Mouse (Mus musculus): ENCODE data around the gene Trim43a. TPM values are rescaled to one million over a fixed set of nuclear protein-coding genes. Genes with fewer than 3 reads are reported as not detected.

Trim43a gene
- not detected in 2 replicates for polyA plus RNA-seq (2015; fragmentation: Nextera tagmentation; extraction: Ambion mirVana)

DNA sequence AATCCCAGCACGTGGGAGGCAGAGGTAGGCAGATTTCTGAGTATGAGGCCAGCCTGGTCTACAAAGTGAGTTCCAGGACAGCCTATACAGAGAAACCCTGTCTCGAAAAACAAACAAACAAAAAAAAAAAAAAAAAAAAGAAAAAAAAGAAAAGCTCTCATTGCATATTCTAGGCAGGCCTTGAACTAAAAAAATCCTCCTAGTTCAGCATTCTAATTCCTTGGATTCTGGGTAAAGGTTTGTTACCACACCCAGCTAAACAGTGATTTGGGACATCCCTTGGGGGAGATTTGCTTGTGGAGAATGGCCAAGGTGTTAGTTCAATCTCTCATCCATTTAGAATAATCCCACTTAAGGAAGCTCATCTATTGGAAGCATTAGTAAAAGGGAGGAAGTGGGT is at the start of gene Trim43a:
TSS of gene Trim43a (plus strand) at position 301 of the 400 bp plus-strand sequence.

GRCm38 (mm10) chr9:88547851-88548613 is 32.7 kb upstream of the Trim43a start, which contains the start of gene Zfp949:
Zfp949 (plus strand) TSS chr9:88548020.

Other genes starting within 250 kb of the Trim43a start
- gene Snx14, start 141.9 kb upstream of the Trim43a start, polyA plus RNA-seq (2015; fragmentation: Nextera tagmentation; extraction: Ambion mirVana), result 17.9 and 19.6 TPM in 2 replicates
- 0.16 and 0.34 TPM in 2 replicates for gene Gm20537, start 124.3 kb upstream of the Trim43a start, polyA plus RNA-seq (2015; fragmentation: Nextera tagmentation; extraction: Ambion mirVana)
- 52.4 and 70.8 TPM in 2 replicates for gene Syncrip, start 98.3 kb upstream of the Trim43a start, polyA plus RNA-seq (2015; fragmentation: Nextera tagmentation; extraction: Ambion mirVana)
- 6.1 and 8.3 TPM in 2 replicates for gene Zfp949, start 32.9 kb upstream of the Trim43a start, polyA plus RNA-seq (2015; fragmentation: Nextera tagmentation; extraction: Ambion mirVana)
- gene Mthfsl, start 139.4 kb downstream of the Trim43a start, polyA plus RNA-seq (2015; fragmentation: Nextera tagmentation; extraction: Ambion mirVana), result 33.5 and 35.4 TPM in 2 replicates
- gene Bcl2a1d, start 151.0 kb downstream of the Trim43a start, polyA plus RNA-seq (2015; fragmentation: Nextera tagmentation; extraction: Ambion mirVana), result 0.40 and 1.3 TPM in 2 replicates

Measured in urinary bladder, postnatal 0 days (tissue).